Mouse (Mus musculus): ENCODE measurements around the gene S100a3. TPM values are rescaled to one million over a fixed set of nuclear protein-coding genes. Genes with fewer than 3 reads are reported as not detected.

The S100a3 gene
- polyA plus RNA-seq, 1 experiment = 1.3 TPM

DNA sequence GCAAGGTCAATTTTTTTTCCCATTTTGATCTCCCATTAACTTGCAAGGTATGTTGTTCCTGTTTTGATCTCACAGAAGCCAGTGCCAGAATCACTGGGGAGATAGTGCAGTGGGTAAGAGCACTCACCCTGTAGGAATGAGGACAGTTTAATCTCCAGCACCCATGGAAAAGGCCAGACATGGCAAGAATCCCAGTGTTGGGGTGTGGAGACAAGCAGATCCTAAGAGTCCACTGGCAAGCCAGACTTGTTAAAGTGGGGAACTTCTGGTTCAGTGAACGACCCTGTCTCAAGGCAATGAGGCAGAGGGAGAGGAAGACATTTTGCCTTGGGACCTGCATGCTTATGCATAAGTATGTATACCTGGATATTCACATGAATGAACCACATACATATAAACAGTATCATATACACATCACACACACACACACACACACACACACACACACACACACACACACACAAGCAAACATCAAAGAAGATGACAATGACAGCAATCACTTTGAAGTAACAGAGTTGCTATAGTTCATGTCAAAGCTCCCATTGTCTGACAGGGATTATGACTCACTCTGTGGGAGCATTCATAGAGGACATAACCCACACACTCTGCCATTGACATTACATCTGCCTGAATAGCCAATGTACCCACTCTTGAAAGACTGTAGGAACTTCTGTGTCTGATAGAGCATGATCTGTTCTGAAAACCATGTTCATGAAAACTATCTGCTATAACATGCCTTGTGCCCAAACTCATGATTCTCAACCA lies 78.3 kb downstream of the S100a3 start:
- no peaks in the 10 kb centered on the region for H3K27me3 ChIP-seq (ENCODE audit: control insufficient read depth, insufficient read depth, low read length)
- H3K4me1 ChIP-seq (ENCODE audit: control insufficient read depth, insufficient read depth, low read length) = no peaks in the 10 kb centered on the region
- H3K4me3 ChIP-seq (replicated peaks; ENCODE audit: insufficient read depth, low read depth, low read length) = no peak overlapping the region
- WGBS = 53% methylated on average over 1 of the region's 1 CpGs
- no peak overlapping the region for H3K27ac ChIP-seq (ENCODE audit: insufficient read depth, low read length)
- TF ChIP-seq POLR2A (IDR thresholded peaks at IDR 0.05; ENCODE audit: borderline replicate concordance, insufficient read depth, low read length) (no peak), CTCF (IDR thresholded peaks at IDR 0.05; ENCODE audit: borderline replicate concordance, insufficient read depth, low read depth, low read length) (no peak)
- no peak for DNase-seq

DNA sequence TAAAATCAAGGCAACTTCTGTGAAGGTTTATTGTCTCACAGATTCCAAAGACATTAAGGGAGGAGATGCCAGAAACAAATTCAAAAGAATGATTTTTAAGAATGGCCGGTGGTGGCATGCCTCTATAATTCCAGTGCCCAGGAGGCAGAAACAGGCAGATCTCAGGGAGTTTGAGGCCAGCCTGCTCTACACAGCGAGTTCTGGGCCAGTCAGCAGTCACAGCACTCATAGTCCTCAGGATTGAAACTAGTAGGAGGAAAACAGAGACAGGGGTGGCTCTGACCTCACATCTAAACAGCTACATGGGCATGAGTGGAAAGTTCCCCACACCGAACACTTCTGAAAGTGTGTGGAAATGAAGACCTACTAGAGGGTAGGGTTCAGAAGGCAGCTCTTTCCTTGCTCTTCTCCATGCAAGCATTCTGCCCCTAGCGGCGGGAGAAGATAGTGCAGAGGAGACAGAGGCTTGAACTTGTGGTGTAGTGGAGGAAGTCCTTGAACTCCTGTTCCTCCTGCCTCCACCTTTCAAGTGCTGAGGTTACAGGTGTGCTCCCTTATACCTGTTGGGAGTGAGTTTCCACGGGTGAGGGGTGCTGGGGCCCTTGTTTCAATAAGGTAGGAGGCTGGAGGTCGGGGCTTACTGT lies 79.3 kb downstream of the S100a3 start:
- Histone ChIP-seq H3K4me1 (ENCODE audit: control insufficient read depth, insufficient read depth, low read length) (no peaks in the 10 kb centered on the region), H3K27ac (ENCODE audit: insufficient read depth, low read length) (no peak overlapping the region), H3K4me3 (replicated peaks; ENCODE audit: insufficient read depth, low read depth, low read length) (no peak overlapping the region), H3K27me3 (ENCODE audit: control insufficient read depth, insufficient read depth, low read length) (no peaks in the 10 kb centered on the region)
- no peak for TF ChIP-seq POLR2A (IDR thresholded peaks at IDR 0.05; ENCODE audit: borderline replicate concordance, insufficient read depth, low read length)
- TF ChIP-seq CTCF (IDR thresholded peaks at IDR 0.05; ENCODE audit: borderline replicate concordance, insufficient read depth, low read depth, low read length) = peak; percentile 55
- DNase-seq = no peak
- WGBS = 53% methylated on average over 7 of the region's 7 CpGs

GRCm38 (mm10) chr3:90640981-90641380 lies 80.6 kb downstream of the S100a3 start:
- WGBS = 86% methylated on average over 7 of the region's 7 CpGs
- H3K27me3 ChIP-seq (ENCODE audit: control insufficient read depth, insufficient read depth, low read length) = no peaks in the 10 kb centered on the region
- no peaks in the 10 kb centered on the region for H3K4me1 ChIP-seq (ENCODE audit: control insufficient read depth, insufficient read depth, low read length)
- DNase-seq = no peak
- no peak overlapping the region for H3K4me3 ChIP-seq (replicated peaks; ENCODE audit: insufficient read depth, low read depth, low read length)
- TF ChIP-seq POLR2A (IDR thresholded peaks at IDR 0.05; ENCODE audit: borderline replicate concordance, insufficient read depth, low read length) = no peak
- no peak for TF ChIP-seq CTCF (IDR thresholded peaks at IDR 0.05; ENCODE audit: borderline replicate concordance, insufficient read depth, low read depth, low read length)
- no peak overlapping the region for H3K27ac ChIP-seq (ENCODE audit: insufficient read depth, low read length)

GRCm38 (mm10) chr3:90644220-90644619 lies 83.8 kb downstream of the S100a3 start:
- H3K27ac ChIP-seq (ENCODE audit: insufficient read depth, low read length) = no peak overlapping the region
- no peaks in the 10 kb centered on the region for H3K27me3 ChIP-seq (ENCODE audit: control insufficient read depth, insufficient read depth, low read length)
- TF ChIP-seq POLR2A (IDR thresholded peaks at IDR 0.05; ENCODE audit: borderline replicate concordance, insufficient read depth, low read length) (no peak), CTCF (IDR thresholded peaks at IDR 0.05; ENCODE audit: borderline replicate concordance, insufficient read depth, low read depth, low read length) (peak; percentile 27; the same call in 1 of the 2 replicates)
- WGBS = 46% methylated on average over 3 of the region's 3 CpGs
- H3K4me1 ChIP-seq (ENCODE audit: control insufficient read depth, insufficient read depth, low read length) = no peaks in the 10 kb centered on the region
- H3K4me3 ChIP-seq (replicated peaks; ENCODE audit: insufficient read depth, low read depth, low read length) = no peak overlapping the region
- no peak for DNase-seq

DNA sequence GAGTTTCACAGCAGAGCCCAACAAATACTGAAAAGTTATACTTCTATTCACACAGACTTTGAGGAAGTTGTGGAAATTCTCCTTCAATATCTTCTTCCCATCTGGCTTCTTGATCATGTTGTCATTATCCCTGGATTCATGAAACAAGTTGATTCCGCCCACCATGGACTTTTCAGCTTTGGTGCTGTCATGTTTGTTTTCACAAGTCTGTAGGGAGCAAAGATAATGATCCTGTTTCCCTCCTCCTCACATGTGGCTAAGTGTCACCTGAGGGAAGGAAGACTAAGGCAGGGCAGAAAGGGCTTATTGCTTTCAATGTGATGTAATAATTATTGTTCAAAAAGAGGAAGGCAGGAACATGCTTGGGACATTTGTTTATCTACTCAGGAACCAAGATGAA lies 86.9 kb downstream of the S100a3 start:
- H3K27me3 ChIP-seq (ENCODE audit: control insufficient read depth, insufficient read depth, low read length) = no peaks in the 10 kb centered on the region
- no peaks in the 10 kb centered on the region for H3K4me1 ChIP-seq (ENCODE audit: control insufficient read depth, insufficient read depth, low read length)
- TF ChIP-seq POLR2A (IDR thresholded peaks at IDR 0.05; ENCODE audit: borderline replicate concordance, insufficient read depth, low read length) (no peak), CTCF (IDR thresholded peaks at IDR 0.05; ENCODE audit: borderline replicate concordance, insufficient read depth, low read depth, low read length) (no peak)
- DNase-seq = no peak
- no peak overlapping the region for H3K27ac ChIP-seq (ENCODE audit: insufficient read depth, low read length)
- no peak overlapping the region for H3K4me3 ChIP-seq (replicated peaks; ENCODE audit: insufficient read depth, low read depth, low read length)
- WGBS = 78% methylated on average over 1 of the region's 1 CpGs

DNA sequence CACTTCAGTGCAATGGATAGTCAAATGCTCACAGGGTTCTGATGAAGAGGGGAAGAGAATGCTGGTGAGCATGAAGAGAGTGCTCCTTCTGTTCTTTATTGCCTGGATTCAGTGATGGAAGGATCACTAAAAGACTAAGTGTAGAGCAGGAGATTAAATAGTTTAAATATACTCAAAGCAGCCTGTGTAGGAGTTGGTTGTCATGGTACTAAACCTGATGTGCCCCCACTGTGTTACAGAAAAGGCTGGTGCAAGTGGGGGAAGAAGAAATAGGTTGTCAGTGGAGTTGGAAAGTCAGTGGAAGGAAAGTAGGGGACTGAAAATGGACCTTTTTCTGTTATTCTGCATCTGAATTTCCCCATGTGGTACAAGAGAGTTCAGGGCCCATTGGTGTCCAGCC lies 88.6 kb downstream of the S100a3 start:
- H3K27ac ChIP-seq (ENCODE audit: insufficient read depth, low read length) = no peak overlapping the region
- H3K4me3 ChIP-seq (replicated peaks; ENCODE audit: insufficient read depth, low read depth, low read length) = no peak overlapping the region
- H3K4me1 ChIP-seq (ENCODE audit: control insufficient read depth, insufficient read depth, low read length) = no peaks in the 10 kb centered on the region
- TF ChIP-seq POLR2A (IDR thresholded peaks at IDR 0.05; ENCODE audit: borderline replicate concordance, insufficient read depth, low read length) = no peak
- no peak for TF ChIP-seq CTCF (IDR thresholded peaks at IDR 0.05; ENCODE audit: borderline replicate concordance, insufficient read depth, low read depth, low read length)
- DNase-seq = no peak
- H3K27me3 ChIP-seq (ENCODE audit: control insufficient read depth, insufficient read depth, low read length) = no peaks in the 10 kb centered on the region

- Histone ChIP-seq H3K27me3 (ENCODE audit: control insufficient read depth, insufficient read depth, low read length) (no peaks in the 10 kb centered on the region), H3K4me1 (ENCODE audit: control insufficient read depth, insufficient read depth, low read length) (no peaks in the 10 kb centered on the region), H3K4me3 (replicated peaks; ENCODE audit: insufficient read depth, low read depth, low read length) (no peak overlapping the region), H3K27ac (ENCODE audit: insufficient read depth, low read length) (no peak overlapping the region)
- TF ChIP-seq CTCF (IDR thresholded peaks at IDR 0.05; ENCODE audit: borderline replicate concordance, insufficient read depth, low read depth, low read length) (no peak), POLR2A (IDR thresholded peaks at IDR 0.05; ENCODE audit: borderline replicate concordance, insufficient read depth, low read length) (no peak)
- DNase-seq = no peak
- 87% methylated on average over 2 of the region's 2 CpGs for WGBS
Measured at GRCm38 (mm10) chr3:90649832-90650231, 89.5 kb downstream of the S100a3 start.

Other genes starting within 250 kb of the S100a3 start
- gene Slc27a3, start 170.6 kb upstream of the S100a3 start, polyA plus RNA-seq (2012; rRNA removed) = 6.1 and 7.1 TPM in 2 replicates
- gene Ints3, start 127.0 kb upstream of the S100a3 start, polyA plus RNA-seq (2012; rRNA removed) = 48.5 and 51.4 TPM in 2 replicates
- 16.1 TPM in 2 replicates for gene Npr1, start 94.7 kb upstream of the S100a3 start, polyA plus RNA-seq (2012; rRNA removed)
- gene Ilf2, start 84.5 kb upstream of the S100a3 start, polyA plus RNA-seq (2012; rRNA removed) = 98.7 and 107 TPM in 2 replicates
- gene Snapin, start 69.5 kb upstream of the S100a3 start, polyA plus RNA-seq (2012; rRNA removed) = 77.6 and 82.4 TPM in 2 replicates
- 148 and 151 TPM in 2 replicates for gene Chtop, start 51.1 kb upstream of the S100a3 start, polyA plus RNA-seq (2012; rRNA removed)
- gene S100a1, start 46.2 kb upstream of the S100a3 start, polyA plus RNA-seq (2012; rRNA removed) = 205 and 240 TPM in 2 replicates
- 57.9 and 66.1 TPM in 2 replicates for gene S100a13, start 46.1 kb upstream of the S100a3 start, polyA plus RNA-seq (2012; rRNA removed)
- not detected in 2 replicates for gene S100a14, start 33.7 kb upstream of the S100a3 start, polyA plus RNA-seq (2012; rRNA removed)
- 137 and 149 TPM in 2 replicates for gene S100a16, start 23.3 kb upstream of the S100a3 start, polyA plus RNA-seq (2012; rRNA removed)
- gene S100a2, start 29.7 kb downstream of the S100a3 start, polyA plus RNA-seq (2012; rRNA removed) = not detected in 2 replicates
- gene Gm42674, start 41.3 kb downstream of the S100a3 start, polyA plus RNA-seq (2012; rRNA removed) = not detected in 2 replicates
- gene S100a4, start 43.2 kb downstream of the S100a3 start, polyA plus RNA-seq (2012; rRNA removed) = 2.7 and 4.1 TPM in 2 replicates
- not detected in 2 replicates for gene S100a5, start 47.9 kb downstream of the S100a3 start, polyA plus RNA-seq (2012; rRNA removed)
- gene S100a6, start 52.3 kb downstream of the S100a3 start, polyA plus RNA-seq (2012; rRNA removed) = 32.0 and 36.0 TPM in 2 replicates
- 0.31 and 0.38 TPM in 2 replicates for gene S100a7a, start 93.4 kb downstream of the S100a3 start, polyA plus RNA-seq (2012; rRNA removed)
- 4.4 and 8.4 TPM in 2 replicates for gene S100a8, start 108.4 kb downstream of the S100a3 start, polyA plus RNA-seq (2012; rRNA removed)
- gene S100a9, start 135.1 kb downstream of the S100a3 start, polyA plus RNA-seq (2012; rRNA removed) = 5.3 and 18.0 TPM in 2 replicates
- gene Pglyrp4, start 166.3 kb downstream of the S100a3 start, polyA plus RNA-seq (2012; rRNA removed) = not detected in 2 replicates
- gene Gm5849, start 217.3 kb downstream of the S100a3 start, polyA plus RNA-seq (2012; rRNA removed) = not detected in 2 replicates